Mouse (Mus musculus) olfactory bulb, adult 2 months (tissue): ENCODE measurements around the gene Zc3hav1.

Experiments
- CTCF ChIP-seq: fragments of 200-500 bp; IDR thresholded peaks from 2 replicates; pipeline ENCODE4 v1.5.1; 2012; ENCODE audit warnings: low read depth, mild to moderate bottlenecking, low read length, moderate library complexity; ENCODE audit not compliant: insufficient read depth
- POLR2A ChIP-seq: fragments of 200-500 bp; IDR thresholded peaks from 2 replicates; pipeline ENCODE4 v1.6.1; 2012; ENCODE audit warnings: mild to moderate bottlenecking, low read depth, low read length, moderate library complexity; ENCODE audit not compliant: insufficient read depth

DNA sequence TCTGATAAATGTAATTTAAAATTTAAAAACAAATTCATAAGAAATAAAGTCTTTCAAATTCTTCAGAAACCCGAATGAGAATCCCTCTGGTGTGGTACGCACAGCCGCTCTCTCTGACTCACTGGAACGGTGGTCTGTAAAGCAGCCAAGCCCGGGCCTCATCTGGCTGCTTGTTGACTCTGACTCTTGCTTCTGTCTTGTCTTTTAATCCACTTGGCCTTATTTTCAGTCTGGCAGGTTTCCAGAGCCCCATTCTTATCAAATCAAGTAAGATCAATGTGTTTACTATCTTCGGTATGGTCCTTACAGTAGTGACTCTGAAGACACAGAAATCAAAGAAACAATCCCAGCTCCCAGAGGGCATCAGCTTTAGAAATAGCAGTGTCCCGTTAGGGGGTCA lies 1.5 kb upstream of the Zc3hav1 start:
- no peak for TF ChIP-seq CTCF
- no peak for TF ChIP-seq POLR2A
